Mouse (Mus musculus) brain, embryonic 14.5 days (tissue): ENCODE data around the gene Bbs9. TPM values are rescaled to one million over a fixed set of nuclear protein-coding genes. Genes with fewer than 3 reads are reported as not detected.

Experiments
- DNase-seq: peaks from one replicate; pipeline ENCODE4 v3.0.0-alpha.2; 2011; ENCODE audit warnings: low read depth
- CTCF ChIP-seq: fragments of 200-500 bp; IDR thresholded peaks from 2 replicates; pipeline ENCODE4 v1.5.1; 2012; ENCODE audit warnings: inconsistent platforms, mild to moderate bottlenecking, moderate library complexity, borderline replicate concordance; ENCODE audit not compliant: insufficient read depth, insufficient read length; ENCODE audit errors: extremely low read depth
- POLR2A ChIP-seq: fragments of 200-500 bp; IDR thresholded peaks from 2 replicates; pipeline ENCODE4 v1.6.1; 2012; ENCODE audit warnings: mild to moderate bottlenecking, inconsistent platforms, borderline replicate concordance; ENCODE audit not compliant: poor library complexity, insufficient read depth, insufficient read length, severe bottlenecking; ENCODE audit errors: extremely low read depth
- polyA plus RNA-seq: library from polyadenylated mRNA; depleted of rRNA; stranded (reverse); fragments of >200 nt; gene quantifications from 2 replicates; pipeline ENCODE4 v1.2.3, GENCODE M21; 2012

Bbs9 gene
- polyA plus RNA-seq, 1 experiment: 21.4 TPM

GRCm38 (mm10) chr9:22820646-22821185, 345.2 kb downstream of the Bbs9 start:
- no peak for DNase-seq
- TF ChIP-seq POLR2A (no peak), CTCF (no peak)

DNA sequence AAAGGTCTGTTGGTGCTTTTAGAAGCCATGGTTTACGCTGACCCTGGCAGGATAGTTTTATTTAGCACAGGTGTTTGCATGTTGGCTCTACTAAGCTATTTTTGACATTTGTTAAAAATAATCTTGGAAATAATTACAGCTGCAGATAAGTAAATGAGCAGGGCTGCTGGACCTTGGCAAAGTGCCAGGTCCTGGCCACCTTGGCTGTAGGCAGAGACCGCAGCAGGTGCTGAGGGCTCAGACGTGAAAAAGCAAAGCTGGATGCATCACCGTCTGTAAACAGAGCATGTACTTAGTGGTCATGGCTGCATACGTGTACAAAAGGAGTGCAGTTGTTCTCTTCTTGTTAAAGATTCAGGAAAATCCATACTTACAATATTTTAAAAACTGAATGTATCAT, 347.3 kb downstream of the Bbs9 start:
- TF ChIP-seq POLR2A: no peak
- DNase-seq: no peak

DNA sequence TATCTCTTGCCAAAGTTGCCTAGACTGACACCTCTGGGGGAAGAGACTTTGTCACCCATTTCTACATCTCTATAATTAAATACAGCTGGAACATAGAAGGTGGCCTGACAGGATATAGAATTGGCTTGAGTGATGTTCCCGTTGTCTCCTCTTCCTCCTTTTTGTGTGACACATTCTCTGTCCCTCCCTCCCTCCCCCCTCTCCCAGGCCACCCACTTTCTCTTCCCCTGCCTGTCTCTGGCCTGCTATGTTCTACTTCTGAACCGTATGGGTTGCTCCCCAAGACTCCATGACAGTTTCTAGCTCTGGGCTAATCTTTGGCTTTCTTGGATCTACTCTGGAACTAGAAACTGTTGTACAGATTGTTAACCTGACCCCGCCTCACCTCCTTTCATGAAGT, 348.3 kb downstream of the Bbs9 start:
- TF ChIP-seq POLR2A: no peak
- TF ChIP-seq CTCF: no peak

DNA sequence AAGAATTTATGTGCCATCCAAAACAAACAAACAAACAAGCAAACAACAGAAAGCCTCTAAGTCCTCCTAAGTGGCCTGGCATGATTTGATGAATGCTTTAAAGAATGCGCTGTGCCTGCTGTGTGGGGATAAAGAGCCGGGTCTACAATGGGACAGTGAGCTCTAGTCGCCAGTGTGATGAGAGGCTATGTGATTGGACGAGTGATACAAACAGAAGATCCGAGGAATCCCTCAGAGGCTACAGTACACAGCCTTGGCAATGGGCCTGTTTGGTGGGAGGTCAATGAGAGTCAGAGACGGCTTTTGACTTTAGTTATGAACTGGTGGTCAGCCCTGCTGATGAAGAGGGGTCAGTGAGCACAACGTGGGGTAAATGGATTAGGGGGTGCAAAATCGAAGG, 349.4 kb downstream of the Bbs9 start:
- TF ChIP-seq POLR2A: no peak
- TF ChIP-seq CTCF: no peak
- DNase-seq: no peak

More for the DNA sequence above, 348.3 kb downstream of the Bbs9 start:
- no peak for DNase-seq

- peak; percentile 94 for DNase-seq
- no peak for TF ChIP-seq POLR2A
- no peak for TF ChIP-seq CTCF
These were observed 351.1 kb downstream of the Bbs9 start for GRCm38 (mm10) chr9:22826571-22826990.

DNA sequence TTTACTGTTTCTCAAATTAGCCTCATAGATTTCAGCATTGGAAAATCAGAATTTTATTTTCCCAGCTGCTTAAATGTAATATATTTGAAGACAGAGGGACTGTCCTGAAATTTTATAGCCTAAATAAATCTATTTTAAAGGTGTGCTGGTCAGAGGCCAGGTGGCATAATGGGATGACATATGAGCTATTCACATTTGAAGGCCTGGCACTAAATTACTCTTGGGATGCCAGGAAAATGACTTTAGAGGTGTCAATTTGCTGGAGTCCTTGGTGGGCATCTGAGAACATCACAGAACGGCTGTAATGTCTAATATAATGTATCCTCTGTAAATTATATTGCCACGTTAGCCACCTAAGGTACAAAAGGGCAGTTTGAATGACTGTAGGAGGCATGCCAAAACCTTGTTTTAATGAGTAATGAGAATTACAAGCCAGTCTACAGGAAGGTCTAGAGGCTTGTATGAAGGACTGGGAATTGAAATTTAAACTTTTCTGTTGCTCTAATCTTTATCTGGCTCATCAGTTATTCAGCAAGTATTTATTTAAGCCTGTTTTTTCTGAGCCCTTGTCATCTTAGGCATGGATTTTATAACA, 351.8 kb downstream of the Bbs9 start:
- DNase-seq: peak; percentile 36
- TF ChIP-seq CTCF: no peak
- no peak for TF ChIP-seq POLR2A

GRCm38 (mm10) chr9:22829212-22829960, 353.9 kb downstream of the Bbs9 start:
- TF ChIP-seq POLR2A (no peak), CTCF (no peak)
- DNase-seq: peak; percentile 75

GRCm38 (mm10) chr9:22834994-22835512, 359.5 kb downstream of the Bbs9 start:
- no peak for DNase-seq
- TF ChIP-seq POLR2A: no peak
- TF ChIP-seq CTCF: no peak

- no peak for DNase-seq
- TF ChIP-seq CTCF: no peak
- no peak for TF ChIP-seq POLR2A
These were observed 361.5 kb downstream of the Bbs9 start for GRCm38 (mm10) chr9:22837000-22837399.

- DNase-seq: no peak
- no peak for TF ChIP-seq CTCF
- TF ChIP-seq POLR2A: no peak
These were observed 362.2 kb downstream of the Bbs9 start for GRCm38 (mm10) chr9:22837702-22838210.

DNA sequence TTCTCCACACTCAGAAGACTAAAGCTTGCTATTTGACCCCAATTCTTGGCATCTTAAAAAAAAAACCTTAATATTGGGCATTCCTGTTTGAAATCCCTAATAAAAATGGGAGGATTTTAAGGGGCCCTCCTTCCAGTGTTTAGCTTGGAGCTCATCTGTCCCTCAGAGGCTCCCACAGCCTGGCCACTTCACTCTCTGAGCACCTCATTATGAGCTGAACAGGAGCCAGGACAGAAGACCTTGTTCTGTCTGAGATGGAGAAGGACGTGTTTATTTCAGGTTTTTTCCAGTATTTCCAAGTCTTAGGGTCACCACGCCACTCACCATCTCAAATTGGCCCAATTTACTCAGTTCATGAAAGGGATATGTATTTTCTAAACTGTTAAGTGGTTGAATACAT, 370.5 kb downstream of the Bbs9 start:
- TF ChIP-seq POLR2A (no peak), CTCF (no peak)
- no peak for DNase-seq
